Mouse (Mus musculus): ENCODE measurements around the gene Ccdc175.

DNA sequence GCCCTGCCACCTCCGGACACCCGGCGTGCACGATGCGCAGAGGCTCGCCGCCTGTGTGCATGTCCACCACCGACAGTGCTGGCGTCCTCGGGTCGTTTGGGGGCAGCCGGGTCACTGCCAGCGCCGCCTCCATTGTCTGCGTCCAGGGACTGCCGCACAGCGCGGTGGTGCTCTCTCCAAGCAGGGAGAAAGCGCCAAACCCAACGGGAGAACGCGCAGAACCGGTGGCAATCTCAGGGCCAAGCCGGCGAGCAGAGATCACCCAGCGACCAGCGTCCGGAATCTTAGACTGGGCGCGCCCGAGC is 99.9 kb downstream of the Ccdc175 start:
- TF ChIP-seq ELF1 (IDR thresholded peaks at IDR 0.05; ENCODE audit: low read depth, low read length), result no peak
- no peak for TF ChIP-seq POLR2AphosphoS2 (IDR thresholded peaks at IDR 0.05; ENCODE audit: low read depth, low read length)
- no peak for TF ChIP-seq KAT2A (IDR thresholded peaks at IDR 0.05; ENCODE audit: insufficient replicate concordance, low read length)
- no peak for TF ChIP-seq CTCF (conservative IDR thresholded peaks at IDR 0.05 in 1 of 2, IDR thresholded peaks at IDR 0.05 in 1 of 2; ENCODE audit: low read depth in 2 of 2, low read length in 2 of 2)
- TF ChIP-seq HCFC1 (IDR thresholded peaks at IDR 0.05; ENCODE audit: low read depth, low read length), result no peak
- TF ChIP-seq TCF12 (IDR thresholded peaks at IDR 0.05; ENCODE audit: low read depth, low read length), result no peak

Measured in CH12.LX (cell line).